Mouse (Mus musculus) kidney, adult 8-10 months (tissue): Measurements from ENCODE around the gene Dirc2.

Experiments used
- DNase-seq, 2 experiments: peaks; one replicate each; pipeline ENCODE4 v3.0.0; 2022

Gene Dirc2

DNA sequence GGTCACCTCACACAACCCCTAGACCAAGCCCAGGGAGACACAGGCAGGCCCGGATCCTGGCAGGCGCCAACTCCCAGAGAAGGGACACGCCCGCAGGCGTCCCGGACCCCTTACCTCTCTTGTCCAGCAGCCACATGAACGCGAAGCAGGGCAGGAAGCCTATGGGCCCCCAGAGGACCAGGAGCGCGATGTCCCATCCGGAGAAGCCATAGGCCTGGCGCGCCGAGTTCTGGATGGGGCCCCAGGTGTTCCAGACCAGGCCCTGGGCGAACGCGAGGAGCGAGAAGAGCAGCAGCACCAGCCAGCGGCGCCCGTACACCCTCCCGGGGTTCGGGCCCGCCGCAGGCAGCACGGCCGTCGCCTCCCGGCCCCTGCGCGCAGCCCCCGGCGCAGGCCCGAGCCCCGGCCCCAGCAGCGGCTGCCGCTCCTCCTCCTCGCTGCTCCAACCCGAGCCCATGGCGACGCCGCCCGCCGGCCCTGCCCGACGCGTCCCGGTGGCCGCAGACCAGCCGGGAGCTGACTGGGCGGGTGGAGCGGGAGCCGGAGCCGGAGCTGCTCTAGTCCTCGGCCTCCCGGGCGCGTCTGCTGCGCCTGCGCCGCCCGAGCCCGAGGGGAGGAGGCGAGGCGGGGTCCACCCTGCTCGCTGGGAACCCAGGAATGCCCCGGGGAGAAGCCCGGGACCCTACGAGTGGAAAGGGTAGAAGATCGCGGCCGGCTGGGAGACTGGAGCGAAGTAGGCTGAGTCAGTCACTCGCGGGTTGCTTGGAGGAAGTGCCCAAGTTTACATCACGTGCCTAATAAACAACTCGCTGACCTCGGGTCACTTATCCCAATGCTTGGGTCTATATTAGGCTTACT, at the start of gene Dirc2:
Dirc2 (minus strand) TSS at position 572 of the 858 bp plus-strand sequence.
- peak; percentile 71 to 72 for DNase-seq

GRCm38 (mm10) chr16:35817255-35818089, 48.3 kb upstream of the Dirc2 start:
- peak; percentile 67 to 89 for DNase-seq

DNA sequence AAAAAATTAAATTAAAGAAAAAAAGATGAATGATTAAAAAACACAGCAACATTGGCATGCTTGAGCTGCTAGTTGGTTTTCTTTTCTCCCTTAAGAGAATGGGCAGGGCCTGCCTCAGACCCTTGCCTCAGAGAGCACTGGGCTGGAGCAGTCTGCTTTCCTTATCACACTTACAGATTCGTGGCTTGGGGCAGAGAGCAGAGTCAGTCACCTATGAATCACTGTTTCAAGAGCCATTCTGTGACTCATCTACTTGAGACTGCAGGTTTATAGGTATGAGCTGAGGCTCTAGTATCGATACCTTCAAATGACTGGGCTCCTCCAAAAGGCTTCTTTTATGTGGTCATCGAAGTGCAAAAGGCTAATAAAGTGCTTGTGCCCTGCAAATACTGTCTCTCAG, 44.0 kb upstream of the Dirc2 start:
- no peak for DNase-seq

- DNase-seq: no peak
Observed at GRCm38 (mm10) chr16:35808838-35809237, 39.7 kb upstream of the Dirc2 start.

- peak; percentile 34 to 62 for DNase-seq
Observed at GRCm38 (mm10) chr16:35807663-35807992, 38.5 kb upstream of the Dirc2 start.

GRCm38 (mm10) chr16:35806973-35807662, 38.0 kb upstream of the Dirc2 start:
- no peak for DNase-seq

- no peak for DNase-seq
Observed at GRCm38 (mm10) chr16:35803723-35804122, 34.6 kb upstream of the Dirc2 start.

DNA sequence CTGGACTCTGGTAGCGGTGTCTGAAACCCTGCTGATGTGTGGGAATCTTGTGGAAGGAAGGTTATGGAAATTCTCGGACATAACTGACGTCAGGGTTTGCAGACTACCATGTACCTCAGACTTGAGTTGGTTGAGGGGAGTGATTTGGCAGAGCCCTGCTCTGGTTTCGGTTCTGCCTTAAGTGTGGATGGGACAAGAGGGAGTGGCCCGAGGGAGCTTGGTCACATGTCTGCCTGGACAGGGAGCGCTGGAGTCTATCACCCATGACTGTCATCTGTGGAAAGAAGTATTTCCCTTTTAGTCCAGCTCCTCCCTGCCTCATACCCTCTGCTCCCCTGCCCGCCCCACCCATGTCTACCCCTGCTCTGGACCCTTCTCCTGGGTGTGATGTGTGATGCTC, 33.0 kb upstream of the Dirc2 start:
- no peak for DNase-seq

- no peak for DNase-seq
Observed at GRCm38 (mm10) chr16:35791962-35792521, 22.9 kb upstream of the Dirc2 start.

GRCm38 (mm10) chr16:35788330-35788729, 19.2 kb upstream of the Dirc2 start:
- no peak for DNase-seq

DNA sequence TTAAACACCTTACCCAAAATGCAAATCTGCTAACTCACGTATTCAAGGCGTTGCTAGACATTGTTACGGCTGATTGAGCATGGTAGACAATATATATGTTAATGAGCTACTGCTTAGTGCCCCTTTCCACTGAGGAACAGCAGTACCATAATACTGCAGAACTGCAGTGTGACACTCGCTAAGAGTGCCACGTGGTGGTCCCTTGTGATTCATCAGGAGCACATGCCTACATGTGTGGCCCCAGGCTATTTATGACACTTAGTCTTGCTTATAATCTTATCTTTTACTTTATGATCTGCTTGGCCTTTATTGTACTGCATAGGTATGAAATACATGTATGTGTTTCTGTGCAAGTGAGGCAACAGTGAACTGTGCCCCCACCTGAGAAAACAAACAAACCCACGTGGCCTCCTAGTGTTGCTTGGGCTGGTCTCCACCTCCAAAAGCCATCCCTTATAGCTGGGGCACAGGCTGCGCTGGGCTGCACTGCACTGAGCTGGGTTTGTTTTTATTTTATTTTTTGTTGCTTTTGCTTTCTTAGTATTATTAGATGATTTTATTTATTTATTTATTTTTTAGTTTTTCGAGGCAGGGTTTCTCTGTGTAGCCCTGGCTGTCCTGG, 18.5 kb upstream of the Dirc2 start:
- DNase-seq: no peak

DNA sequence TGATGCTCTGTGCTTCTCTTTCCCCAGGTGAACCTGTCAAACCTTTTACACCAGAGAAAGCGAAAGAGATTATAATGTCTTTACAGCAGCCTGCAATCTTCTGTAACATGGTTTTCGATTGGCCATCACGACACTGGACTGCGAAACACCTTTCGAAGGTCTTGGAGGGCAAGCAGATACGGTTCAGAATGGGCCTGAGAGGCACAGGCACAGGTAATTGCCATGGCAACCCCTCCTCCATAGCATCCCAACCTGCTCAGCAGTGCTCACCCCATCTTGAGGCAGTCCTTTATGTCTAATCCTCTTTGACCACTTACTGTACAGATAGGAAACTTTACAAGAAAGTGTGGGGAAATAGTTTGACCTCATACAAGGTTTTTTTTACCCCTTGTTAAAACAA, 18.0 kb upstream of the Dirc2 start:
- no peak for DNase-seq

DNA sequence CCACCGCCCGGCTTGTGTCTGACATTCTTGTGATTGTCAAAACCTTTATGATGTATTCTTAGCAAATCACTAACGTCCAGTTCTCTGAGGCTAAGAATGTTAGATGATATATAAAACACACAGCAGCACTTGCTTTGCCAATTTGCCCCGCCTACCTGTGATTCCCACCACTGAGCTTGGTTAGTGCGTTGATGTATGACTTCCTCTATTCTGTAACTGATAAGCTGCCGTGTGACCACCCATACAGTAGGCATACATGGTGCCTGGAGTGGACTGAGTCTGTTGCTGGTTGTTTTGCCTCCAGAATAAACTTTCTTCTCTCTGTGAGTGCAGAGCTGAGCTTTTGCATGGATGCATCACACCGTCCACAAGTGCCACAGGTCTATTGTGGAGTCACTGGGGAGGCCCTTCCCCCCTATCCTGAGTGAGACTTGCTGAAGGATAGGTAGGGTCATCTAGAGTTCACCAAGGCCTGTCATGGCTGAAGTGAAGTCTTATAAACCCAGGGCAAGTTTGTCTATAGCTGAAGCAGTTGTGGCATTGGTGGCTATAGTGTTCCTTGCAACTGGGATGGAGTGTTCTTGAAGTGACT, 15.1 kb upstream of the Dirc2 start:
- no peak for DNase-seq

- no peak for DNase-seq
Observed at GRCm38 (mm10) chr16:35783207-35783573, 14.0 kb upstream of the Dirc2 start.

DNA sequence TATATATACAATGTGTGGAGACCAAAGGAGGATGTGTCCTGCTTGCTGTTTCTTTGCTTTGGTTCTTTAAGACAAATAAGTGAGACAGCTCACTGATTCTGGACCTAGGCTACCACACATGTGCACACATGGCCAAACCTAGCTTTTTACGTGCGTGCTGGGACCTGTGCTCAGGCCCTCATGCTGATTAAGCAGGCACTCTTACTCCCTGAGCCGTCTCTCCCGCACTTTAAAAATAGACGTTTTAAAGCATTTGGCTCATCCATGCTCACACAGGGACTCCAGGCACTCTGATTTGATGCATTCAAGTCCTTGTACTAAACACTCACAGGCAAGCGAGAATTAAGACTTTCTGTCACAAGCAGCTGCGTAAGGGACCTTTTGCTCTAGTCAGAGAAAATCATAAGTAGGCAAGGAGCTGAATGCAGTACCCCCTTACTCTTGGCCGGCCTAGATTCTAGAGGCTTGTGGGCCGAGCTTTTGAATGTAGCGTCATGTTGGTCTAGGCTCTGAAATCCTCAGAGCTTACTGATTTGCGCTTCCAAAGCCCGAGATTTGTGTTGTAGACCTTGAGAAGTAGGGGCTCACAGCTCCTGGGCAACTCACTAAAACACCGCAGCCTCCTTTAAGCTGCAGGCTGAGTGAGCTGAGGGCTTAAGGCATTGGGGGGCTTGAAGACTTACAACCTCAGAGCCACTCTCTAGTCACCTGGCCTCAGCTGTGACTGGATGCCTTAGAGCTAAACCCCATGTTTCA, 13.5 kb upstream of the Dirc2 start:
- no peak for DNase-seq

DNA sequence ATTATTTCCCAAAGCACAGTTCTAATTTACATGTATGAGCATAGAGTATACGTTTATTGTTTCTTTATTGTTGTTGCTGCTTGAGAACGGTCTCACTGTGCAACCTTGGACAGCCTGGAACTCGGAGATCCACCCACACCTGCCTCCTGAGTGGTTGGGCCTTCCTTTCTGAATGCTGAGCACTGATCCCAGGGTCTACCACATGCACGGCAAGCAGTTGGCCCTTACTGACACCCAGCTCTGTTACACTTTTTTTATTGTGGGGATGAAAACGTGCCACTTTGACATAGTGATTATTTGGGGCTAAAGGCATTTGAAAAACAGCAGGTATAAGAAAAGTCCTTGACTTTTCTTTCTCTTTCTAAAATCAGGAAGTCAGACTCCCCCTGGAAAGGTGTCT, 12.5 kb upstream of the Dirc2 start:
- DNase-seq: no peak

- DNase-seq: no peak
Observed at GRCm38 (mm10) chr16:35781096-35781495, 11.9 kb upstream of the Dirc2 start.

DNA sequence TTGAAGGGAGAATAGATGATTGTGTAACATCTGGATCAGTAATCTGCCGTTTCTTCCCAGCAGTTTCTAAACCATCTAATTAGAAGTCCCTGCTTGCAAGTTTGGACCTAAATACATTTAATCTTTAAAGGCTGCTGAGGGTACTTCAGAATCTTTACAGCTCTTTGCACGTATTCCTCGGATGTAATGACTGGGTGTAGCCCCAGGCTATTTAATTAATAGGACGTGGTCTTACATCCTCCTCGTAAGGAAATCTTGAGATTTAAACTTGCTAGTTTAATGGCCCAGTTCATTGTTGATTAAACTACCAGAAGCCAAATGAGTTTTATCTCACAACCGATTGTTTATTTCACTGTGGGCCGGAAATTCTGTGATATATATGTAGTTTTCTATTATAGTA, 10.5 kb upstream of the Dirc2 start:
- no peak for DNase-seq

DNA sequence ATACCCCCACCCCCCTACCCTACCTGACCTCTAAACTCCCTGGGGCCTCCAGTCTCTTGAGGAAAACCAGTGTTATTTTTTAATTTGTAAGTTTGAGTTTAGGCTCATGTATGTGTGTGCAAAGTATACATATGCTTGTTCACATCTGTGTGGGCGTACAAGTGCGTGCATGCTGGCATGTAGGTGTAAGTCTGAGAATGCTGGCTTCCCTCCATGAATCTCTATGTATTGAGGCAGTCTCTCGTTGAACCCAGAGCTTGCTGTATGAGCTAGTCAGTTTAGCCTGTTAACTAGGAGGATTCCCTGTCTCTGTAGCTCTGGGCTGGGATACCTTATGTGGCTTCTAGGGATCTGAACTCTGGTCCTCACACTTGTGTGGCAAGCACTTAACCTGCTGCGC, 8.6 kb upstream of the Dirc2 start:
- no peak for DNase-seq

GRCm38 (mm10) chr16:35776737-35777136, 7.6 kb upstream of the Dirc2 start:
- no peak for DNase-seq

DNA sequence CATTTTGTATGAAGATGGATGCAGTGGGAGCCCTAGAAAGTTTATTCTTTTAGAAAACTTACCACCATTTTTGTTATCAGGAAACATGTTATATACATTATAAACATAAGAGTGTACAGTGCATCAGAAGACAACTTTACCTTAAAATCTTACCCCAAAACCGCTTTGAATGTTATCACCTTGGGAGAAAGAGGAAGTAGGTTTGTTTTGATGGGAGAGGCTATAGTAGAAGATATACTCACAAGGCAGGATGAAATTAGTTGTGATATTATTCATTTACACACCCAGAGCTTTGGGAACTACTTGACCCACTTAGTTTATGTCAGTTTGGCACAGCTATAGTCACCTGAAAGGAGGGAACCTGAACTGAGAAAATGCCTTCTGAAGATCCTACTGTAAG, 6.7 kb upstream of the Dirc2 start:
- DNase-seq: no peak

DNA sequence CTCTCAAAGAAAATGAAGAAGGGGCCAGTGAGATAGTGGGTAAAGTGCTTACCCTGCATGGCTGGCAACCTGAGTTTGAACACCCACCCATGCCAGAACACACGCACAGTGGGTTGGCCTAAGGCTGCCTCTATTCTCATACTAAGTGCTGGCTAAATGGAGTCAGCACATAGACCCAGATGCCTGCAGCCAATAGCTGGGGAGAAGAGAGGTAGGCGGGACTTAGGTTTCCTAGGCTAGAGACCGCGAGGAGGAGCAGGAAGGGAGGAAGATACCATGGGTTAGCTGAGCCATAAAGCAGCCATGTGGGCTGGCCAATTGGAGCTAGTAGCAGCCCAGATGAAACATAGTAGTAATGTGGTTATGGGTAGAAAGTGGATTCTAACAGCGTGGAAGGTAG, 3.4 kb upstream of the Dirc2 start:
- no peak for DNase-seq
